Mouse (Mus musculus) hindbrain, embryonic 13.5 days (tissue): ENCODE data around the gene Pax1. TPM values are rescaled to one million over a fixed set of nuclear protein-coding genes. Genes with fewer than 3 reads are reported as not detected.
A peak's percentile ranks its signal among the peaks of the same experiment; 100 is the strongest.

Source experiments
- ATAC-seq: fragments of 200-750 bp; cut with Nextera tagmentation; 2 replicates; pipeline ENCODE4 v1.8.0; 2017; ENCODE audit warnings: moderate TSS enrichment; ENCODE audit not compliant: low FRiP score
- H3K27ac ChIP-seq: fragments of 300-500 bp; sonication (generic); 2 replicates; pipeline ENCODE4 v1.5.1; 2015; ENCODE audit warnings: inconsistent platforms, mild to moderate bottlenecking, moderate library complexity
- H3K27me3 ChIP-seq: fragments of 300-500 bp; sonication (generic); 2 replicates; pipeline ENCODE4 v1.6.1; 2015; ENCODE audit warnings: mild to moderate bottlenecking, inconsistent platforms
- H3K36me3 ChIP-seq: fragments of 300-500 bp; sonication (generic); 2 replicates; pipeline ENCODE4 v1.6.1; 2015; ENCODE audit warnings: mild to moderate bottlenecking, inconsistent platforms
- H3K4me1 ChIP-seq: fragments of 300-500 bp; sonication (generic); replicated peaks from 2 replicates; pipeline ENCODE4 v1.6.1; 2015; ENCODE audit warnings: inconsistent platforms
- H3K4me2 ChIP-seq: fragments of 300-500 bp; sonication (generic); 2 replicates; pipeline ENCODE4 v1.6.1; 2015; ENCODE audit warnings: inconsistent platforms, mild to moderate bottlenecking, moderate library complexity
- H3K4me3 ChIP-seq: fragments of 300-500 bp; sonication (generic); 2 replicates; pipeline ENCODE4 v1.5.1; 2015; ENCODE audit warnings: mild to moderate bottlenecking, inconsistent platforms
- H3K9ac ChIP-seq: fragments of 300-500 bp; sonication (generic); 2 replicates; pipeline ENCODE4 v1.6.1; 2015; ENCODE audit warnings: mild to moderate bottlenecking, inconsistent platforms
- H3K9me3 ChIP-seq: fragments of 300-500 bp; sonication (generic); 2 replicates; pipeline ENCODE4 v1.6.1; 2016; ENCODE audit warnings: inconsistent platforms
- WGBS: fragments of 180-500 bp; shearing (Covaris S2); methylation state at CpG from one replicate; pipeline ENCODE4 v1.1.7; 2015; 5-methylcytosine and 5-hydroxymethylcytosine counted together
- polyA plus RNA-seq: library from polyadenylated mRNA; unstranded; fragments of >200 nt; fragmentation: Nextera tagmentation; extraction: Ambion mirVana; gene quantifications from 2 replicates; pipeline ENCODE4 v1.2.1, GENCODE M21; 2015

Pax1 gene
- polyA plus RNA-seq, 1 experiment from 2014 or later, result 0.12 TPM

- Histone ChIP-seq H3K4me1 (peaks cover 14% of the 10 kb centered on the region), H3K9ac (no peak overlapping the region), H3K9me3 (no peaks in the 10 kb centered on the region), H3K4me3 (peak overlapping the region; percentile 26), H3K4me2 (peak overlapping the region; percentile 45), H3K27ac (no peak overlapping the region), H3K27me3 (peaks cover 93% of the 10 kb centered on the region), H3K36me3 (no peaks in the 10 kb centered on the region)
- WGBS, result under 1% methylated on average over 71 of the region's 80 CpGs
- ATAC-seq, result peak; percentile 39; the same call in 1 of the 2 replicates
These were observed 3.5 kb downstream of the Pax1 start for GRCm38 (mm10) chr2:147364982-147365907.

GRCm38 (mm10) chr2:147365908-147366630 is 4.3 kb downstream of the Pax1 start:
- no peak for ATAC-seq
- Histone ChIP-seq H3K36me3 (no peaks in the 10 kb centered on the region), H3K4me3 (peak overlapping the region; percentile 26; the same call in 1 of the 2 replicates), H3K27ac (no peak overlapping the region), H3K27me3 (peaks cover 93% of the 10 kb centered on the region), H3K4me1 (peaks cover 14% of the 10 kb centered on the region), H3K9ac (no peak overlapping the region), H3K9me3 (no peaks in the 10 kb centered on the region), H3K4me2 (no peak overlapping the region)
- 1% methylated on average over 36 of the region's 36 CpGs for WGBS

GRCm38 (mm10) chr2:147367246-147367820 is 5.6 kb downstream of the Pax1 start:
- H3K27ac ChIP-seq, result no peak overlapping the region
- no peak overlapping the region for H3K9ac ChIP-seq
- H3K4me1 ChIP-seq, result peaks cover 14% of the 10 kb centered on the region
- peaks cover 92% of the 10 kb centered on the region for H3K27me3 ChIP-seq
- 3% methylated on average over 12 of the region's 12 CpGs for WGBS
- H3K4me3 ChIP-seq, result no peak overlapping the region
- no peaks in the 10 kb centered on the region for H3K36me3 ChIP-seq
- no peaks in the 10 kb centered on the region for H3K9me3 ChIP-seq
- ATAC-seq, result no peak
- no peak overlapping the region for H3K4me2 ChIP-seq

GRCm38 (mm10) chr2:147367911-147368591 is 6.3 kb downstream of the Pax1 start:
- 1% methylated on average over 32 of the region's 32 CpGs for WGBS
- H3K4me3 ChIP-seq, result no peak overlapping the region
- no peak for ATAC-seq

GRCm38 (mm10) chr2:147369561-147369960 is 7.8 kb downstream of the Pax1 start:
- Histone ChIP-seq H3K27me3 (peaks cover 92% of the 10 kb centered on the region), H3K4me3 (no peak overlapping the region), H3K4me2 (no peak overlapping the region), H3K4me1 (peaks cover 14% of the 10 kb centered on the region), H3K36me3 (no peaks in the 10 kb centered on the region), H3K9ac (no peak overlapping the region), H3K27ac (no peak overlapping the region), H3K9me3 (no peaks in the 10 kb centered on the region)
- ATAC-seq, result no peak
- WGBS, result 2% methylated on average over 9 of the region's 9 CpGs

More at GRCm38 (mm10) chr2:147367911-147368591, 6.3 kb downstream of the Pax1 start:
- Histone ChIP-seq H3K4me1 (peaks cover 14% of the 10 kb centered on the region), H3K36me3 (no peaks in the 10 kb centered on the region), H3K27ac (no peak overlapping the region), H3K4me2 (no peak overlapping the region), H3K27me3 (peaks cover 92% of the 10 kb centered on the region), H3K9ac (no peak overlapping the region), H3K9me3 (no peaks in the 10 kb centered on the region)

- Histone ChIP-seq H3K4me3 (no peak overlapping the region), H3K36me3 (no peaks in the 10 kb centered on the region), H3K27me3 (peaks cover 92% of the 10 kb centered on the region), H3K27ac (no peak overlapping the region), H3K4me1 (peaks cover 11% of the 10 kb centered on the region), H3K4me2 (no peak overlapping the region), H3K9ac (no peak overlapping the region), H3K9me3 (no peaks in the 10 kb centered on the region)
- no peak for ATAC-seq
- WGBS, result 8% methylated on average over 5 of the region's 5 CpGs
These were observed 8.4 kb downstream of the Pax1 start for GRCm38 (mm10) chr2:147370091-147370490.

- Histone ChIP-seq H3K36me3 (no peaks in the 10 kb centered on the region), H3K9ac (no peak overlapping the region), H3K27me3 (peaks cover 92% of the 10 kb centered on the region), H3K4me2 (no peak overlapping the region), H3K4me1 (peaks cover 3% of the 10 kb centered on the region), H3K4me3 (no peak overlapping the region), H3K27ac (no peak overlapping the region), H3K9me3 (no peaks in the 10 kb centered on the region)
- no peak for ATAC-seq
These were observed 9.6 kb downstream of the Pax1 start for GRCm38 (mm10) chr2:147371289-147371688.

- ATAC-seq, result no peak
- H3K4me3 ChIP-seq, result no peak overlapping the region
- 4% methylated on average over 4 of the region's 4 CpGs for WGBS
- no peaks in the 10 kb centered on the region for H3K9me3 ChIP-seq
- peaks cover 3% of the 10 kb centered on the region for H3K4me1 ChIP-seq
- no peak overlapping the region for H3K9ac ChIP-seq
- peaks cover 92% of the 10 kb centered on the region for H3K27me3 ChIP-seq
- no peak overlapping the region for H3K4me2 ChIP-seq
- no peaks in the 10 kb centered on the region for H3K36me3 ChIP-seq
- no peak overlapping the region for H3K27ac ChIP-seq
These were observed 10.1 kb downstream of the Pax1 start for GRCm38 (mm10) chr2:147371840-147372239.

GRCm38 (mm10) chr2:147372947-147373666 is 11.4 kb downstream of the Pax1 start:
- no peaks in the 10 kb centered on the region for H3K36me3 ChIP-seq
- under 1% methylated on average over 28 of the region's 28 CpGs for WGBS
- no peak overlapping the region for H3K4me2 ChIP-seq
- peaks cover 3% of the 10 kb centered on the region for H3K4me1 ChIP-seq
- peaks cover 92% of the 10 kb centered on the region for H3K27me3 ChIP-seq
- no peaks in the 10 kb centered on the region for H3K9me3 ChIP-seq
- no peak for ATAC-seq
- H3K9ac ChIP-seq, result no peak overlapping the region
- H3K4me3 ChIP-seq, result no peak overlapping the region
- H3K27ac ChIP-seq, result no peak overlapping the region

- ATAC-seq, result no peak
- Histone ChIP-seq H3K4me2 (no peak overlapping the region), H3K9me3 (no peaks in the 10 kb centered on the region), H3K4me3 (no peak overlapping the region), H3K9ac (no peak overlapping the region), H3K27ac (no peak overlapping the region), H3K4me1 (no peaks in the 10 kb centered on the region), H3K27me3 (peaks cover 93% of the 10 kb centered on the region), H3K36me3 (no peaks in the 10 kb centered on the region)
- under 1% methylated on average over 19 of the region's 19 CpGs for WGBS
These were observed 11.9 kb downstream of the Pax1 start for GRCm38 (mm10) chr2:147373667-147374007.

GRCm38 (mm10) chr2:147374245-147374644 is 12.5 kb downstream of the Pax1 start:
- H3K4me3 ChIP-seq, result no peak overlapping the region
- H3K36me3 ChIP-seq, result no peaks in the 10 kb centered on the region
- H3K27ac ChIP-seq, result no peak overlapping the region
- no peak overlapping the region for H3K9ac ChIP-seq
- WGBS, result under 1% methylated on average over 4 of the region's 4 CpGs
- ATAC-seq, result no peak
- no peaks in the 10 kb centered on the region for H3K4me1 ChIP-seq
- H3K27me3 ChIP-seq, result peaks cover 94% of the 10 kb centered on the region
- no peak overlapping the region for H3K4me2 ChIP-seq
- no peaks in the 10 kb centered on the region for H3K9me3 ChIP-seq
